Mouse (Mus musculus): Measurements from ENCODE around the gene Spag9. TPM values are rescaled to one million over a fixed set of nuclear protein-coding genes. Genes with fewer than 3 reads are reported as not detected.
A peak's percentile ranks its signal among the peaks of the same experiment; 100 is the strongest.
"Not testable (repeated sequence)": the region's sequence is repeated elsewhere in the genome, so short reads cannot be mapped to it uniquely, and the experiment has no call there.

Spag9 gene
- total and polyA plus RNA-seq, 2 experiments from 2014 or later: 89.1 to 110 TPM

- Histone ChIP-seq H3K4me2 (ENCODE audit: low read depth, low read length) (no peak overlapping the region), H3K27me3 (ENCODE audit: insufficient read depth, low read length) (no peaks in the 10 kb centered on the region), H3K27ac (no peak overlapping the region), H3K4me1 (ENCODE audit: insufficient read depth, low read length) (no peaks in the 10 kb centered on the region), H3K4me3 (ENCODE audit: low read length) (no peak overlapping the region), H3K9ac (replicated peaks; ENCODE audit: low read length) (no peak overlapping the region), H3K36me3 (ENCODE audit: insufficient read depth, low read length) (no peaks in the 10 kb centered on the region), H3K9me3 (ENCODE audit: low read length) (no peaks in the 10 kb centered on the region)
- no peak for TF ChIP-seq CTCF (IDR thresholded peaks at IDR 0.05; ENCODE audit: low read depth)
- ATAC-seq (no peak), DNase-seq (ENCODE audit: low spot score) (no peak)
- WGBS: 53% methylated on average over 6 of the region's 6 CpGs
Observed at GRCm38 (mm10) chr11:94020403-94020802, 24.5 kb downstream of the Spag9 start.

- no peaks in the 10 kb centered on the region for H3K36me3 ChIP-seq (ENCODE audit: insufficient read depth, low read length)
- no peak overlapping the region for H3K4me3 ChIP-seq (ENCODE audit: low read length)
- H3K9me3 ChIP-seq (ENCODE audit: low read length): no peaks in the 10 kb centered on the region
- no peaks in the 10 kb centered on the region for H3K27me3 ChIP-seq (ENCODE audit: insufficient read depth, low read length)
- no peak overlapping the region for H3K9ac ChIP-seq (replicated peaks; ENCODE audit: low read length)
- no peaks in the 10 kb centered on the region for H3K4me1 ChIP-seq (ENCODE audit: insufficient read depth, low read length)
- WGBS: 90% methylated on average over 4 of the region's 4 CpGs
- TF ChIP-seq CTCF (IDR thresholded peaks at IDR 0.05; ENCODE audit: low read depth): no peak
- no peak for ATAC-seq
- H3K27ac ChIP-seq: no peak overlapping the region
- no peak overlapping the region for H3K4me2 ChIP-seq (ENCODE audit: low read depth, low read length)
- no peak for DNase-seq (ENCODE audit: low spot score)
Observed at GRCm38 (mm10) chr11:94026289-94026688, 30.4 kb downstream of the Spag9 start.

- 92% methylated on average over 4 of the region's 4 CpGs for WGBS
- Histone ChIP-seq H3K4me2 (ENCODE audit: low read depth, low read length) (no peak overlapping the region), H3K4me3 (ENCODE audit: low read length) (no peak overlapping the region), H3K27me3 (ENCODE audit: insufficient read depth, low read length) (no peaks in the 10 kb centered on the region), H3K9ac (replicated peaks; ENCODE audit: low read length) (no peak overlapping the region), H3K4me1 (ENCODE audit: insufficient read depth, low read length) (no peaks in the 10 kb centered on the region), H3K9me3 (ENCODE audit: low read length) (no peaks in the 10 kb centered on the region), H3K36me3 (ENCODE audit: insufficient read depth, low read length) (no peaks in the 10 kb centered on the region), H3K27ac (no peak overlapping the region)
- TF ChIP-seq CTCF (IDR thresholded peaks at IDR 0.05; ENCODE audit: low read depth): no peak
- no peak for DNase-seq (ENCODE audit: low spot score)
- no peak for ATAC-seq
Observed at GRCm38 (mm10) chr11:94032084-94032483, 36.2 kb downstream of the Spag9 start.

- WGBS: 65% methylated on average over 2 of the region's 2 CpGs
- no peak overlapping the region for H3K9ac ChIP-seq (replicated peaks; ENCODE audit: low read length)
- no peak overlapping the region for H3K4me3 ChIP-seq (ENCODE audit: low read length)
- no peaks in the 10 kb centered on the region for H3K4me1 ChIP-seq (ENCODE audit: insufficient read depth, low read length)
- no peak for ATAC-seq
- H3K27ac ChIP-seq: no peak overlapping the region
- no peaks in the 10 kb centered on the region for H3K9me3 ChIP-seq (ENCODE audit: low read length)
- DNase-seq (ENCODE audit: low spot score): no peak
- H3K36me3 ChIP-seq (ENCODE audit: insufficient read depth, low read length): no peaks in the 10 kb centered on the region
- H3K27me3 ChIP-seq (ENCODE audit: insufficient read depth, low read length): no peaks in the 10 kb centered on the region
- no peak for TF ChIP-seq CTCF (IDR thresholded peaks at IDR 0.05; ENCODE audit: low read depth)
- H3K4me2 ChIP-seq (ENCODE audit: low read depth, low read length): no peak overlapping the region
Observed at GRCm38 (mm10) chr11:94032971-94033370, 37.1 kb downstream of the Spag9 start.

GRCm38 (mm10) chr11:94035974-94036373, 40.1 kb downstream of the Spag9 start:
- Histone ChIP-seq H3K36me3 (ENCODE audit: insufficient read depth, low read length) (no peaks in the 10 kb centered on the region), H3K4me1 (ENCODE audit: insufficient read depth, low read length) (no peaks in the 10 kb centered on the region), H3K27me3 (ENCODE audit: insufficient read depth, low read length) (no peaks in the 10 kb centered on the region), H3K4me3 (ENCODE audit: low read length) (no peak overlapping the region), H3K27ac (no peak overlapping the region), H3K9ac (replicated peaks; ENCODE audit: low read length) (no peak overlapping the region), H3K4me2 (ENCODE audit: low read depth, low read length) (no peak overlapping the region), H3K9me3 (ENCODE audit: low read length) (no peaks in the 10 kb centered on the region)
- no peak for ATAC-seq
- DNase-seq (ENCODE audit: low spot score): peak; percentile 80
- WGBS: 45% methylated on average over 2 of the region's 2 CpGs
- peak; percentile 67 for TF ChIP-seq CTCF (IDR thresholded peaks at IDR 0.05; ENCODE audit: low read depth)

- ATAC-seq: no peak
- Histone ChIP-seq H3K27ac (no peak overlapping the region), H3K4me2 (ENCODE audit: low read depth, low read length) (no peak overlapping the region), H3K27me3 (ENCODE audit: insufficient read depth, low read length) (no peaks in the 10 kb centered on the region), H3K4me1 (ENCODE audit: insufficient read depth, low read length) (no peaks in the 10 kb centered on the region), H3K9ac (replicated peaks; ENCODE audit: low read length) (no peak overlapping the region), H3K36me3 (ENCODE audit: insufficient read depth, low read length) (no peaks in the 10 kb centered on the region), H3K4me3 (ENCODE audit: low read length) (no peak overlapping the region), H3K9me3 (ENCODE audit: low read length) (no peaks in the 10 kb centered on the region)
- DNase-seq (ENCODE audit: low spot score): no peak
- WGBS: 78% methylated on average over 1 of the region's 1 CpGs
- TF ChIP-seq CTCF (IDR thresholded peaks at IDR 0.05; ENCODE audit: low read depth): no peak
Observed at GRCm38 (mm10) chr11:94041475-94041874, 45.6 kb downstream of the Spag9 start.

- H3K9me3 ChIP-seq (ENCODE audit: low read length); H3K9ac ChIP-seq (replicated peaks; ENCODE audit: low read length); H3K4me3 ChIP-seq (ENCODE audit: low read length); H3K27ac ChIP-seq; H3K4me1 ChIP-seq (ENCODE audit: insufficient read depth, low read length); ATAC-seq; H3K4me2 ChIP-seq (ENCODE audit: low read depth, low read length); H3K27me3 ChIP-seq (ENCODE audit: insufficient read depth, low read length); H3K36me3 ChIP-seq (ENCODE audit: insufficient read depth, low read length); DNase-seq (ENCODE audit: low spot score): not testable (repeated sequence)
- WGBS: 81% methylated on average over 1 of the region's 1 CpGs
Observed at GRCm38 (mm10) chr11:94042301-94042700, 46.4 kb downstream of the Spag9 start.
